16 mouse cellular contexts compared by ENCODE assay signal in the genomic region with DNA sequence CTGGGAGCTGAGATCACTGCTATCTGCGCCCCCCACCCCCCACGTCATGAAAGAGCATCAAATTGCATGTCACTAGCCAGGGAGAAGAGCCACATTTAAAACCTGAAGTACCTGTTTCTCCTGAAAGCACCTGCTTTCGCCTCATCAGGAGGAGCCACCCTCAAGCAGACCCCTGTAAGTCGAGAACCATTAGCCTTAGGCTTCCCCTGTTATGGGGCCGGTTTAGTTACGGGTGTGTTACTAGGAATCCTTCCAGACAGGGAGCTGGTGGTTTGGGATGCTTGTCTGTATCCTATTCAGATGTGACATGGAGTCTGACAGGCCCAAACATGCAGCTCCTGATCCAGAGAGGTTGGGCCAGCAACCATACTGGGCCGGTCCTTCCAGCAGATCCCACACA.
"Had no signal": no experiment of that assay in that cellular context is flagged by ENCODE, and none has a peak within 500 bp of the region (broad histone marks: within the 10 kb centered on the region; RNA-seq: fewer than 3 reads in every experiment).

No protein-coding gene starts in this region.

- H3K36me3 ChIP-seq: midbrain, embryonic 10.5 days; midbrain, embryonic 12.5 days; neural tube, embryonic 13.5 days; neural tube, embryonic 15.5 days; stomach, embryonic 15.5 days had no signal

- H3K4me2 ChIP-seq: lung, embryonic 14.5 days; midbrain, embryonic 12.5 days; neural tube, embryonic 13.5 days; neural tube, embryonic 15.5 days; stomach, embryonic 15.5 days had no signal

- H3K9me3 ChIP-seq: midbrain, embryonic 10.5 days; midbrain, embryonic 12.5 days; neural tube, embryonic 13.5 days; neural tube, embryonic 15.5 days; stomach, embryonic 15.5 days had no signal

- H3K27ac ChIP-seq: midbrain, embryonic 10.5 days; midbrain, embryonic 12.5 days; neural tube, embryonic 13.5 days; neural tube, embryonic 15.5 days; stomach, embryonic 15.5 days had no signal

- H3K4me3 ChIP-seq: midbrain, embryonic 10.5 days; midbrain, embryonic 12.5 days; myocyte; neural tube, embryonic 13.5 days; neural tube, embryonic 15.5 days; stomach, embryonic 15.5 days had no signal

- DNase-seq: lung, adult 18-20 months; lung, embryonic 14.5 days; lung, postnatal 10 days; lung, postnatal 4 days; midbrain, embryonic 14.5 days; right cerebral cortex, postnatal 14 days; thymus, adult 2 months; thymus, postnatal 25 days; thymus, postnatal 4 days had no signal

- H3K9ac ChIP-seq: lung, embryonic 14.5 days; midbrain, embryonic 12.5 days; neural tube, embryonic 13.5 days; neural tube, embryonic 15.5 days; stomach, embryonic 15.5 days had no signal

- H3K4me1 ChIP-seq: midbrain, embryonic 12.5 days; neural tube, embryonic 13.5 days; neural tube, embryonic 15.5 days had no signal

- ATAC-seq: midbrain, embryonic 16.5 days had no signal
